Mouse (Mus musculus) thymus, adult 2 months (tissue): ENCODE measurements at regions not wholly inside any gene's neighbourhood (a gene's known extent, or its start where the extent isn't known, plus 50 kb on each side); places are given as distances from the start of the nearest gene placed in this dataset.

Source experiments
- DNase-seq: peaks from one replicate; pipeline ENCODE4 v3.0.0; 2021
- H3K27ac ChIP-seq: fragments of 200-500 bp; 2 replicates; pipeline ENCODE4 v1.5.1; 2012; ENCODE audit warnings: low read length, control low read depth; ENCODE audit not compliant: control insufficient read depth, insufficient read depth
- H3K27me3 ChIP-seq: fragments of 200-500 bp; 2 replicates; pipeline ENCODE4 v1.6.1; 2012; ENCODE audit warnings: mild to moderate bottlenecking, low read length, moderate library complexity, mixed read lengths; ENCODE audit not compliant: control insufficient read depth, insufficient read depth
- H3K36me3 ChIP-seq: fragments of 200-500 bp; 2 replicates; pipeline ENCODE4 v1.6.1; 2012; ENCODE audit warnings: mild to moderate bottlenecking, low read length, moderate library complexity; ENCODE audit not compliant: control insufficient read depth, insufficient read depth
- H3K4me1 ChIP-seq: fragments of 200-500 bp; replicated peaks from 2 replicates; pipeline ENCODE4 v1.6.1; 2012; ENCODE audit warnings: low read length; ENCODE audit not compliant: control insufficient read depth, insufficient read depth
- H3K4me3 ChIP-seq: fragments of 200-500 bp; 2 replicates; pipeline ENCODE4 v1.5.1; 2012; ENCODE audit warnings: mild to moderate bottlenecking, low read length, control low read depth, moderate library complexity; ENCODE audit not compliant: control insufficient read depth, insufficient read depth
- CTCF ChIP-seq: fragments of 200-500 bp; IDR thresholded peaks from 2 replicates; pipeline ENCODE4 v1.5.1; 2012; ENCODE audit warnings: mild to moderate bottlenecking, control low read depth, low read length, moderate library complexity, borderline replicate concordance; ENCODE audit not compliant: control insufficient read depth, poor library complexity, insufficient read depth; ENCODE audit errors: extremely low read depth
- POLR2A ChIP-seq: fragments of 200-500 bp; IDR thresholded peaks from 2 replicates; pipeline ENCODE4 v1.6.1; 2012; ENCODE audit warnings: mild to moderate bottlenecking, low read length, control low read depth, moderate library complexity; ENCODE audit not compliant: control insufficient read depth, poor library complexity, insufficient read depth; ENCODE audit errors: extremely low read depth
- WGBS: fragments of 180-500 bp; shearing (Covaris S2); methylation state at CpG from one replicate; pipeline ENCODE4 v1.1.7; 2018; 5-methylcytosine and 5-hydroxymethylcytosine counted together

GRCm38 (mm10) chr10:126555080-126555479 lies 346.1 kb downstream of the Atp23 start:
- H3K4me3 ChIP-seq: no peak overlapping the region

GRCm38 (mm10) chr10:126531950-126532349 lies 369.2 kb downstream of the Atp23 start:
- TF ChIP-seq CTCF (no peak), POLR2A (no peak)
- Histone ChIP-seq H3K27me3 (no peaks in the 10 kb centered on the region), H3K4me1 (no peaks in the 10 kb centered on the region), H3K27ac (no peak overlapping the region), H3K36me3 (no peaks in the 10 kb centered on the region), H3K4me3 (no peak overlapping the region)
- DNase-seq: no peak
- WGBS: 70% methylated on average over 3 of the region's 3 CpGs

More at GRCm38 (mm10) chr10:126555080-126555479, 346.1 kb downstream of the Atp23 start:
- DNase-seq: no peak
- no peaks in the 10 kb centered on the region for H3K4me1 ChIP-seq
- no peak for TF ChIP-seq POLR2A
- TF ChIP-seq CTCF: no peak
- 91% methylated on average over 7 of the region's 7 CpGs for WGBS
- no peaks in the 10 kb centered on the region for H3K36me3 ChIP-seq
- H3K27me3 ChIP-seq: no peaks in the 10 kb centered on the region
- H3K27ac ChIP-seq: no peak overlapping the region

- H3K27ac ChIP-seq: no peak overlapping the region
- no peaks in the 10 kb centered on the region for H3K4me1 ChIP-seq
- DNase-seq: peak; percentile 2
- no peak overlapping the region for H3K4me3 ChIP-seq
- 97% methylated on average over 1 of the region's 1 CpGs for WGBS
- no peak for TF ChIP-seq CTCF
- TF ChIP-seq POLR2A: no peak
- no peaks in the 10 kb centered on the region for H3K36me3 ChIP-seq
- H3K27me3 ChIP-seq: no peaks in the 10 kb centered on the region
Observed at GRCm38 (mm10) chr10:126531368-126531767, 369.8 kb downstream of the Atp23 start.

- DNase-seq: no peak
- H3K4me3 ChIP-seq: no peak overlapping the region
- H3K27me3 ChIP-seq: no peaks in the 10 kb centered on the region
- H3K4me1 ChIP-seq: no peaks in the 10 kb centered on the region
- TF ChIP-seq POLR2A (no peak), CTCF (no peak)
- no peaks in the 10 kb centered on the region for H3K36me3 ChIP-seq
- 97% methylated on average over 2 of the region's 2 CpGs for WGBS
- no peak overlapping the region for H3K27ac ChIP-seq
Observed at GRCm38 (mm10) chr10:126528801-126529200, 372.4 kb downstream of the Atp23 start.

GRCm38 (mm10) chr10:126526186-126526585 lies 375.0 kb downstream of the Atp23 start:
- no peaks in the 10 kb centered on the region for H3K27me3 ChIP-seq
- H3K4me1 ChIP-seq: no peaks in the 10 kb centered on the region
- H3K36me3 ChIP-seq: no peaks in the 10 kb centered on the region
- TF ChIP-seq POLR2A (no peak), CTCF (no peak)
- DNase-seq: no peak
- no peak overlapping the region for H3K27ac ChIP-seq
- 81% methylated on average over 5 of the region's 5 CpGs for WGBS
- no peak overlapping the region for H3K4me3 ChIP-seq

- no peaks in the 10 kb centered on the region for H3K27me3 ChIP-seq
- no peak overlapping the region for H3K4me3 ChIP-seq
- DNase-seq: no peak
- H3K36me3 ChIP-seq: no peaks in the 10 kb centered on the region
- H3K4me1 ChIP-seq: no peaks in the 10 kb centered on the region
- no peak for TF ChIP-seq CTCF
- TF ChIP-seq POLR2A: no peak
- H3K27ac ChIP-seq: no peak overlapping the region
- WGBS: 77% methylated on average over 7 of the region's 7 CpGs
Observed at GRCm38 (mm10) chr10:126521836-126522815, 379.0 kb downstream of the Atp23 start.

- no peaks in the 10 kb centered on the region for H3K27me3 ChIP-seq
- H3K4me1 ChIP-seq: no peaks in the 10 kb centered on the region
- no peak for DNase-seq
- no peak overlapping the region for H3K27ac ChIP-seq
- no peaks in the 10 kb centered on the region for H3K36me3 ChIP-seq
- TF ChIP-seq CTCF: no peak
- TF ChIP-seq POLR2A: no peak
- WGBS: 92% methylated on average over 9 of the region's 9 CpGs
- no peak overlapping the region for H3K4me3 ChIP-seq
Observed at GRCm38 (mm10) chr10:126520973-126521372, 380.2 kb downstream of the Atp23 start.
